Mouse (Mus musculus): ENCODE data around the gene Dnajb8. TPM values are rescaled to one million over a fixed set of nuclear protein-coding genes. Genes with fewer than 3 reads are reported as not detected.
A peak's percentile ranks its signal among the peaks of the same experiment; 100 is the strongest.

Dnajb8 gene
- total and polyA plus RNA-seq, 3 experiments, result not detected

GRCm38 (mm10) chr6:88290129-88290766 is 68.2 kb downstream of the Dnajb8 start:
- peak; percentile 10 for DNase-seq

- no peak for DNase-seq
Measured at GRCm38 (mm10) chr6:88292274-88292909, 70.3 kb downstream of the Dnajb8 start.

GRCm38 (mm10) chr6:88299491-88299890 is 77.4 kb downstream of the Dnajb8 start:
- no peak for DNase-seq

GRCm38 (mm10) chr6:88301234-88301633 is 79.2 kb downstream of the Dnajb8 start:
- no peak for DNase-seq

Other genes with a start within 250 kb of the Dnajb8 start
- 1 to 10 TPM; 7.4 to 9.5 TPM for gene H1fx, start 240.6 kb upstream of the Dnajb8 start, total RNA-seq (2021)
- 17.1 and 22.1 TPM in 2 replicates for gene H1fx, start 240.6 kb upstream of the Dnajb8 start, polyA plus RNA-seq (2012; rRNA removed)
- 100 to 1,000 TPM; 335 to 385 TPM for gene Rab7, start 177.0 kb upstream of the Dnajb8 start, total RNA-seq (2021)
- 90.7 and 123 TPM in 2 replicates for gene Rab7, start 177.0 kb upstream of the Dnajb8 start, polyA plus RNA-seq (2012; rRNA removed)
- gene Rpn1, start 137.8 kb upstream of the Dnajb8 start, total RNA-seq (2021), result 100 to 1,000 TPM; 287 to 305 TPM
- gene Rpn1, start 137.8 kb upstream of the Dnajb8 start, polyA plus RNA-seq (2012; rRNA removed), result 117 and 146 TPM in 2 replicates
- gene Gata2, start 28.4 kb upstream of the Dnajb8 start, total RNA-seq (2021), result 10 to 100 TPM; 23.0 to 52.6 TPM
- gene Gata2, start 28.4 kb upstream of the Dnajb8 start, polyA plus RNA-seq (2012; rRNA removed), result 167 and 184 TPM in 2 replicates
- gene Eefsec, start 224.3 kb downstream of the Dnajb8 start, total RNA-seq (2021), result 10 to 100 TPM; 15.4 to 17.2 TPM
- gene Eefsec, start 224.3 kb downstream of the Dnajb8 start, polyA plus RNA-seq (2012; rRNA removed), result 18.0 and 22.4 TPM in 2 replicates
- 10 to 100 TPM; 29.8 to 33.1 TPM for gene Ruvbl1, start 243.1 kb downstream of the Dnajb8 start, total RNA-seq (2021)
- gene Ruvbl1, start 243.1 kb downstream of the Dnajb8 start, polyA plus RNA-seq (2012; rRNA removed), result 14.7 and 19.4 TPM in 2 replicates

Measured in adrenal gland, adult 2 months (tissue).